Mouse (Mus musculus): ENCODE measurements around the gene Vps13d. TPM values are rescaled to one million over a fixed set of nuclear protein-coding genes. Genes with fewer than 3 reads are reported as not detected.
A peak's percentile ranks its signal among the peaks of the same experiment; 100 is the strongest.

The Vps13d gene
- polyA plus RNA-seq (2015; fragmentation: Nextera tagmentation; extraction: Ambion mirVana): 8.8 and 13.0 TPM in 2 replicates

DNA sequence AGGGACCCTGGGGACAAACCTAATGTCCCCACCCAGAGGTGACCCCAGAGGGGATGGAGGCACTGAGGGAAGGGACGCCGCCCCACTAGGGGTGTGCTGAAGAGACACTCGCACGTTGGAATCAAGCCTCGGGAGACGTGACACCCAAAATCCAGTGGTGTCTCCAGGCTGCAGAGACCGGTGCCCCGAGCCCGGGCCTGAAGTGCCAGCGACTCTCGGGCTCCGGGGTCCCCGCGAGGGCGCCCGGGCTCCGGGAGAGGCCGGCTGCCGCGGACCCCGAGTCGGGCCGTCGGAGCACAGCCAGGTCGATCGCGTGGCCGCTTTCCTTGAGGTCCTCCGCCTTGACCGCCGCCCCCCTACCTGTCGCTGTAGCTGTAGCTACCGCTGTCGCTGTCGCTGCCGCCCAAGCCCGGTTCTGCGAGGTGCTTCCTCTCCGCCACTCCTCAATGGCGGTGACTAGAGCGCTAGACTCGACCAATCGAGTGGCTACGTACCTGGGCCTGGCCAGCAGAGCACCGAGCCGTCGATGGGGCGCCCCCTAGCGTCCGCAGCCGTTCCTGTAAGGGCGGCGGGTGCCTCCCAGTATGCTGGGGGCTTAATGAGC, at the start of gene Vps13d:
TSS of gene Vps13d (minus strand) at position 447 of the 604 bp plus-strand sequence.
- Histone ChIP-seq H3K9ac (peak within 1 kb of the TSS; percentile 80), H3K4me2 (replicated peaks) (peak within 1 kb of the TSS; percentile 87), H3K9me3 (replicated peaks) (no peaks in the 10 kb centered on the region), H3K4me3 (replicated peaks) (peak within 1 kb of the TSS; percentile 94), H3K27ac (replicated peaks) (peak within 1 kb of the TSS; percentile 65), H3K36me3 (peaks cover 2% of the 10 kb centered on the region; the same call in 1 of the 2 replicates), H3K4me1 (peaks cover 23% of the 10 kb centered on the region), H3K27me3 (no peaks in the 10 kb centered on the region)
- WGBS: under 1% methylated on average over 53 of the region's 53 CpGs
- ATAC-seq (ENCODE audit: insufficient number of reproducible peaks, low FRiP score, low TSS enrichment, low read depth): peak; percentile 85

DNA sequence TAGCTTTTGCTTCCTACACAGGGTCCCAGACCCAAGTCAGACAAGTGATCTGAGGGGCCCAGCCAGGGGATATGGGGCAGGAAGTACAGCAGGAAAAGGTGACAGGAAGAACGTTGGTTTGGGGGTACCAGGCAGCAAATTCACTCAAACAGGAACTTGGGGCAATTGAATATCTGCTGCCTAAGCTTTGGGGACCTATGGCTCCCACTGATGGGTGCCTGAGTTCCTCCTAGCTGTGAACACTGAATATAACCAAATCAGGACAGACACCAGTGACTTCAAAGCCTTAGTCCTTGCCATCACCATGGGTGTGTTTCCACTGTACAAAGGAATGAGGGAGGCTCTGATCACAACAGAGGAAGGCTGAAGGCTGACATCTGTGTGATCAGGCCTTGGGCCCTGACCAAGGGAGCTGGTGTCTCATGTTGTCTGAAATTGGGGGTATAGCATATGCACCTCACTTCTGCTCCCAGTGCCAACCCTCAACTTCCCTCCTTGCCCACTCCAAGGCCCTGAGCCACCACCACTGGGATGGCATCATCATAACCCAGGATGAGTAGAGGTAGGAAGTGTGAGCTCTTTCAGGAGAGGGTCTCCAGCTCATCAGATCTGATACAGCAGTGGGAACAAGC, 48.0 kb upstream of the Vps13d start:
- H3K4me3 ChIP-seq (replicated peaks): no peak overlapping the region
- H3K27me3 ChIP-seq: peaks cover 32% of the 10 kb centered on the region
- no peaks in the 10 kb centered on the region for H3K9me3 ChIP-seq (replicated peaks)
- no peak for ATAC-seq (ENCODE audit: insufficient number of reproducible peaks, low FRiP score, low TSS enrichment, low read depth)
- WGBS: 53% methylated on average over 1 of the region's 1 CpGs
- H3K9ac ChIP-seq: no peak overlapping the region
- H3K4me2 ChIP-seq (replicated peaks): no peak overlapping the region
- H3K4me1 ChIP-seq: peaks cover 18% of the 10 kb centered on the region
- no peaks in the 10 kb centered on the region for H3K36me3 ChIP-seq
- H3K27ac ChIP-seq (replicated peaks): no peak overlapping the region

DNA sequence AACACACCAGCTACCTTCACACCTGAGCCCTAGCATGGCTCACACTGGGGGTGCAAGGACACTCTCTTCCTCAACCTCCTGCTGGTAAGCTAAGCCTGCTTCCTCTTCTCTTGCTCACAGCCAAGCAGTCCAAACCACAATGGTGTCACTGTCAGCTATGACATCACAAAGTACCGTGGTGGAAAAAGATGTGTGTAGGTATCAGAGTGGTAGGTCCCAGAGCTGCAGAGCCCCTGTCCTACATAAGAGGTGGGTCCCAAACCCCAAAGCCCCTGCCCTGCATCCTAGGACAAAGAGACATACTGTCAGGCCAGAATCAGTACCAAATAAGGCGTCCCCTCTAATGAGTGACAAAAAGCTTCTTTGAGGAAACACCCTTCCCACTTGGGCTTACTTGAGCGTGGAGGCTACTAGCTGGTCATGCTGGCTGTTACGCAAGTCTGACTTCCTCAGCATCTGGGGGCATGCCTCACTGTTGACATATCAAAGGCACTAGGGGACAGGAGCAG, 46.0 kb upstream of the Vps13d start:
- ATAC-seq (ENCODE audit: insufficient number of reproducible peaks, low FRiP score, low TSS enrichment, low read depth): no peak
- Histone ChIP-seq H3K4me3 (replicated peaks) (no peak overlapping the region), H3K9me3 (replicated peaks) (no peaks in the 10 kb centered on the region), H3K27ac (replicated peaks) (no peak overlapping the region), H3K9ac (no peak overlapping the region), H3K4me2 (replicated peaks) (no peak overlapping the region), H3K36me3 (no peaks in the 10 kb centered on the region), H3K27me3 (peaks cover 12% of the 10 kb centered on the region), H3K4me1 (peaks cover 8% of the 10 kb centered on the region; the same call in 1 of the 2 replicates)
- 71% methylated on average over 4 of the region's 4 CpGs for WGBS

DNA sequence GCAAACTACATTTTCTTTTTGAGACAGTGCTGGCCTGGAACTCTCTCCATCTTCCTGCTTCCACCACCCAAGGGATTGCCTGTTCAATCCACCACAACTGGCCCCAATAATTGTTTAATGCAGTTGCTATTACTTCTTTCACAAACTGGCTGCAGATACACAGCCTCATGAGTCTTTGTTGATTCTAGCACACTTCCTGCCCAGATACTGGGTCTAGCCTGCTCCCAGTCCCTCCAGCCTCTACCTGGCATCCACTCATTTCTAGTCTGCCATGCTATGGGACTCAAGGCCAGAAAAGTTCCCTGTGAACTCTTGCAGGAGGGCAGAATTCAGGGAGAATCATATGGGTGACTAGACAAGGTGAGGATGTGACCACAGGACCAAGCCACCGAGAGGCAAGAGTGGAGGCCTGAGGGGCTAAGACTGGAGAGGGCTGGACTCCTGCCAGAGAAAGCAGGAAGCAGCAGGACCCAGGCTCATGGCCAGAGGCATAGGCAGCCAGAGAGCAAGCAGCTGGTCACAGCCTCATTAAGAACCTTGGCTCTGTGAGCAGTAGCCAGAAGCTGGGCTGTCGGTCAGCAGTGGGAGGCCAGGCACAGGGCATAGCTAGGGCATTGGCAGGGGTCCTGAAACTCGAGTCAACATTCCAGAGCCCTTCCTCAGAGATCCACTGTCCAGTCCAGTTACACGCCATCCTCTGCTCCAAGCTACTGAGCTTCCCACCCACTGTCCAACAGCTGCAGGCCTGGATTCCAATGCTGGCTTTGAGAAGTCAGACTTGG, 44.4 kb upstream of the Vps13d start:
- Histone ChIP-seq H3K4me1 (peaks cover 8% of the 10 kb centered on the region; the same call in 1 of the 2 replicates), H3K27me3 (no peaks in the 10 kb centered on the region), H3K9ac (no peak overlapping the region), H3K4me3 (replicated peaks) (no peak overlapping the region), H3K4me2 (replicated peaks) (no peak overlapping the region), H3K36me3 (no peaks in the 10 kb centered on the region), H3K27ac (replicated peaks) (0 out of 2 replicates have a peak overlapping the region, but pooled peaks have one; percentile 34), H3K9me3 (replicated peaks) (no peaks in the 10 kb centered on the region)
- 31% methylated on average over 4 of the region's 4 CpGs for WGBS
- ATAC-seq (ENCODE audit: insufficient number of reproducible peaks, low FRiP score, low TSS enrichment, low read depth): peak; percentile 76

DNA sequence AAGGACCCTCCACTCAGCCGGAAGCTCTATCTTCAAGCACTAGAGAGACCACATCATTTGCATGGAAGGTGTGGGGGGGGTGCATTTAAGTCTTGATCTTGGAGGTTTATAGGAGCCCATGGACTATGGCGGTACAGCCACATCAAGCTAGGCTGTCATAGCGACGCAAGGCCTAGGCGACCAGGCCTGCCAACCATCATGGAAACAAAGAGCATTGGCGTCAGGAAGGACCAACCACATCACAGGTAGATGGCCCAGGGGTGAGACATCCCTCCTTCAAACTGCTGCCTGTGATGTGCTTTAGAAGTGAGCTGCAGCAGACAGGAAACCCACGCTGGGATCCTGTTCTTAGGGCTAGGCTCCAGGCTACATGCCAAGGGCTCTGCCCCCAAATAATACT, 41.2 kb upstream of the Vps13d start:
- no peak overlapping the region for H3K9ac ChIP-seq
- no peaks in the 10 kb centered on the region for H3K9me3 ChIP-seq (replicated peaks)
- H3K36me3 ChIP-seq: no peaks in the 10 kb centered on the region
- peaks cover 8% of the 10 kb centered on the region; the same call in 1 of the 2 replicates for H3K4me1 ChIP-seq
- WGBS: 84% methylated on average over 7 of the region's 7 CpGs
- no peaks in the 10 kb centered on the region for H3K27me3 ChIP-seq
- no peak overlapping the region for H3K27ac ChIP-seq (replicated peaks)
- H3K4me3 ChIP-seq (replicated peaks): no peak overlapping the region
- no peak overlapping the region for H3K4me2 ChIP-seq (replicated peaks)
- no peak for ATAC-seq (ENCODE audit: insufficient number of reproducible peaks, low FRiP score, low TSS enrichment, low read depth)

DNA sequence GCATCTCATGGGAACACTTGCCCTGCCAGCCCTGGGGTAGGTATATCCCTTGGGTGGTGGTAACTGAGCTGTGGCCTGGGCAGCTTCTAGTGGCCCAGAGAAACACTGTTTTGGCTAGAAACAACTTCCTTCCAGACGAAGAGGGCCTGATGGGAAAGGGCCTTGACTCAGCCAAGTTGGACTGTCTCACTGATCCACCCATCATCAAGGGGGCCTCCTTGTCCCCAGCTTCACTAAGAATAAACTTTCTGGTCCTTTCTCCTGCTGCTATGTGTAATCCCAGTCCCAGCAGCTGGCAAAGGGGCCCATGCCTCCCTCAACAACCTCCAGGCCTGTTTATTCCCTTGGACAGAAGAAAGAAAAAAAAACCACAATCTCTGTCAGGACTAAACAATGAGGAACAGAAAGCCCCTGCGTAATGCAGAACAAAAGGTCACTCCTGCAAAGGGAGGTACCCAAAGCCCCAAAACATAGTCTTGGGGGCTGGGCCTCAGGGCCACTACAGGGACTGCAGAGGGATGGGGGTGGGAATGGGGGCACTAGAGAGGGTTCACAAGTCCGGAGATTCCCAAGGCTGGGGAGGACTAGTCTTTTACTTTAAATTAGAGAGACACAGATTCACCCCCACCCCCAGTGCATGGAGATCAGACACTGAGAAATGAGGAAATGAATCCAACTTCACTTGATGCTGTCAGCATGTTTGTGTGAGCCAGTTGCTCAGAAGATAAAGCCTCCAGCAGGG, 38.9 kb upstream of the Vps13d start:
- Histone ChIP-seq H3K36me3 (no peaks in the 10 kb centered on the region), H3K4me2 (replicated peaks) (no peak overlapping the region), H3K27me3 (no peaks in the 10 kb centered on the region), H3K9ac (no peak overlapping the region), H3K4me1 (no peaks in the 10 kb centered on the region), H3K4me3 (replicated peaks) (no peak overlapping the region), H3K9me3 (replicated peaks) (no peaks in the 10 kb centered on the region), H3K27ac (replicated peaks) (no peak overlapping the region)
- ATAC-seq (ENCODE audit: insufficient number of reproducible peaks, low FRiP score, low TSS enrichment, low read depth): no peak
- WGBS: 48% methylated on average over 3 of the region's 3 CpGs

DNA sequence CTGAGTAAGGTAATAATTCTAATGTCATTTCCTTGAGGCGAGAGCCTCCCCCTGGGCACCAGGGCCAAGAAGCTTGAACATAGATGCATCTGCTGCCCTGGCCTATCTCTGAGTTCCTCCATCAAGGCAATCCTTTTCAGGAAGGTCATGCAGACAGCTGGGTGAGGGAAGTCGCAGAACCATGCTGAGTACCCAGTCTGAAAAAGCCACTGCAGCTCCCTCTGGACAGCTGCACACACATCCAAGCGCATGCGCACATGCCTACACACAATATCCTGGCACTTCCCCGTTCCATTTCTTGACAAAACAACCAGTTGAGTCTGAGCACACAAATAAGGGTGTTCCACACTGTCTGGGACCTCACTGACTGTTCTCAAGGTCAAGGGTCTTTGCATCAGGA, 36.9 kb upstream of the Vps13d start:
- no peak overlapping the region for H3K9ac ChIP-seq
- no peaks in the 10 kb centered on the region for H3K27me3 ChIP-seq
- no peak overlapping the region for H3K4me3 ChIP-seq (replicated peaks)
- no peaks in the 10 kb centered on the region for H3K36me3 ChIP-seq
- H3K4me2 ChIP-seq (replicated peaks): no peak overlapping the region
- ATAC-seq (ENCODE audit: insufficient number of reproducible peaks, low FRiP score, low TSS enrichment, low read depth): no peak
- H3K9me3 ChIP-seq (replicated peaks): no peaks in the 10 kb centered on the region
- no peaks in the 10 kb centered on the region for H3K4me1 ChIP-seq
- 90% methylated on average over 5 of the region's 5 CpGs for WGBS
- H3K27ac ChIP-seq (replicated peaks): no peak overlapping the region

DNA sequence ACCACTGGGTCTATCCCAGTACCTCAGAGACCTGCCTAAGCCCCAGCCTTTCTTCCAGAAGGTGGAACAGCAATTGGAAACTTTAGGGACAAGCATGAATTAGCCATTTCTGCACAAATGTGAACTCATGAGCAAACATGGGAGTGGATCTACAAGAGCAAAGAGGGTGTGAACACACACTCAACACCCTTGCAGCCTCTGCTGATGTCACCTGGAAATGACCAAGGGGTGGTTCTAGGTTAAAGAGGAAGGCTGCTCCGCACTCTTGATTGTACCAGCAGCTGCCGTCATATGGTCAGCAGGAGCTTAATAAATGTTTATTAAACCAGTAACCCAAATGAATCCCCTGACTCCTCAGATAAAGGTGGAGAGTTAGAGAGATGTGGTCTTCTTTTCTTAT, 35.8 kb upstream of the Vps13d start:
- Histone ChIP-seq H3K27me3 (no peaks in the 10 kb centered on the region), H3K9me3 (replicated peaks) (no peaks in the 10 kb centered on the region), H3K4me1 (no peaks in the 10 kb centered on the region), H3K27ac (replicated peaks) (no peak overlapping the region), H3K9ac (no peak overlapping the region), H3K4me3 (replicated peaks) (no peak overlapping the region), H3K4me2 (replicated peaks) (no peak overlapping the region), H3K36me3 (no peaks in the 10 kb centered on the region)
- no peak for ATAC-seq (ENCODE audit: insufficient number of reproducible peaks, low FRiP score, low TSS enrichment, low read depth)
- 86% methylated on average over 2 of the region's 2 CpGs for WGBS

DNA sequence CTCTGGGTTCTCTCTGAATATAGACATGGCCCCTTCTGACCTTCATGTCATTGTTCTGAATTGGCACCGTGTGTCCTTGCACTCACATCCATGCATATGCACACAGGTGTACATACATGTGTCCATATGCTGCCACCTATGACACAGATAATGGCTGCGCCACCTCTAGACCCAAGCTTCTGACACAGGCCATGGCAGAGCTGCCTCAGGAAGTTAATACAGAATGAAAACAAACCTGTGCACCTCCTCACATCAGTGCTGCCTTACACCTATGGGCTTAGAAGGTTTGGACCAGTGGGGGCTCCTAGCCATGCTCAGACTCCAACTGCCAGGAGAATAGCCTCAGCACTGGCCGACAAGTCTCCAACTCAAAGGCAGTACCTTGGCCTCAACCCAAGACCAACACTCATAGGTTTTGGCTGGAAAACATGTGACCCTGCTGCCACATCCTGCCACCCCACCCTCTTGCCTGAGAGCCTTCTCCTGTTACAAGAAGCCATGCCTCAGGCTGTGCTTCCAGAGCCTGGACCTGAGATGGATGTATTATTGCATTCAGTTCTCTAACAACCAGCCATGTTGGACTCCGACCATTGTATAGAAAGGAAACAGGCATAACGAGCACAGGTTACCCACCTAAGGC, 34.8 kb upstream of the Vps13d start:
- H3K27me3 ChIP-seq: no peaks in the 10 kb centered on the region
- H3K4me2 ChIP-seq (replicated peaks): no peak overlapping the region
- no peaks in the 10 kb centered on the region for H3K4me1 ChIP-seq
- no peak overlapping the region for H3K27ac ChIP-seq (replicated peaks)
- WGBS: 76% methylated on average over 5 of the region's 5 CpGs
- ATAC-seq (ENCODE audit: insufficient number of reproducible peaks, low FRiP score, low TSS enrichment, low read depth): no peak
- H3K4me3 ChIP-seq (replicated peaks): no peak overlapping the region
- H3K9ac ChIP-seq: no peak overlapping the region
- no peaks in the 10 kb centered on the region for H3K9me3 ChIP-seq (replicated peaks)
- no peaks in the 10 kb centered on the region for H3K36me3 ChIP-seq

DNA sequence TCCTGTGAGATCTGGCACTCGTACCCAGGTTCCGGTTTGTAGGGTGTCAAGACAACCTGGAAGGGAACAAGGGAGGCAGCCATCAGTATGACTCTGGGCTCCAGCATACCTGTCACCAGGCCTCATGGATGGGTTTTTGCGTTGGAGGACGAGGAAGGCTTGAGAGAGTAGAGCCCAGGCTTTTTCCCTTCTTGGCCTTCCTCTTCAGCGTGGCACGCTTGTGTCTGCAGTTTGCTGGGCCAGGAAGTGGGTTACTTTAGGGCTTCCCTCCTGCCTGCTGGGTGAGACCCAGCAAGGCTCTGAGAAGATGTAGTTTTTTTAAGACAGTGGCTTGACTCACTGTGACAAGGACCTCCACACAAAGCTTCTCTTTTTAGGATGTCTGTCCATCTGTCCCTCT, 34.2 kb upstream of the Vps13d start:
- no peak overlapping the region for H3K4me2 ChIP-seq (replicated peaks)
- no peaks in the 10 kb centered on the region for H3K9me3 ChIP-seq (replicated peaks)
- ATAC-seq (ENCODE audit: insufficient number of reproducible peaks, low FRiP score, low TSS enrichment, low read depth): no peak
- no peak overlapping the region for H3K4me3 ChIP-seq (replicated peaks)
- H3K9ac ChIP-seq: no peak overlapping the region
- 86% methylated on average over 6 of the region's 6 CpGs for WGBS
- H3K27ac ChIP-seq (replicated peaks): no peak overlapping the region
- H3K4me1 ChIP-seq: no peaks in the 10 kb centered on the region
- H3K27me3 ChIP-seq: no peaks in the 10 kb centered on the region
- H3K36me3 ChIP-seq: no peaks in the 10 kb centered on the region
